Mouse (Mus musculus): Measurements from ENCODE around the gene Sgcb. TPM values are rescaled to one million over a fixed set of nuclear protein-coding genes. Genes with fewer than 3 reads are reported as not detected.

Sgcb gene
- polyA plus RNA-seq (2017; shearing (Covaris generic)): 7.3 TPM

DNA sequence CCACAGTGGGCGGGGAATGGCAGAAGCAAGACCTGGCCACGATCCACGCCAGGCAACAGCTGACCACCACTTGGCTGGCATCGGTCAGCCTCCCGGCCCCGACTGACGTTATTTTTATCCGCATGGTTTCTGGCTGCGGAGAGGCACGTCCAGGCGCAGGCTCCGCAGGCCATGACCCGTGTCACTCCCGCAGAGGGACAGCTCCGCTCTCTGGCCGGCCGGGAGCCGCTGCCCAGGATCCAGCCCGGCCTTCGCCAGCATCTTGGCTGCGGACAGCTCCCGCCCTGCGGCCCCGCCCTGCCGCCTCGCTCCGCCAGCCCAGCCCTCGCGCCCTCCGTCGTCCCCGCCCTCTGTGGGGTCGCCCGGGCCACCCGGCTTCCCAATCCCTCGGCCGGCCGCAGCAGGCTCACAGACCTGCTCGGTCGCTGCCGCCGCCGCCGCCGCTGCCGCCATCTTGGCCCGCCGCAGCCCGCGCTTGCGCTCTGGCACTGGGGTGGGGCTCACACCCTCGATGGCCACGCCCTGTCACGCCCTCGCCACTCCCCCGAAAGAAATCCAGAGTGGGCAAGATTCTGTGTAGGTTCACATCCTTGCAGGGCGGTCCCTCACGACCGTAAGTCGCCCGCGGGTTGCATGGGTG is at the start of gene Sgcb:
Gene Sgcb, minus strand, starts transcription at position 530 of the 640 bp plus-strand sequence.

DNA sequence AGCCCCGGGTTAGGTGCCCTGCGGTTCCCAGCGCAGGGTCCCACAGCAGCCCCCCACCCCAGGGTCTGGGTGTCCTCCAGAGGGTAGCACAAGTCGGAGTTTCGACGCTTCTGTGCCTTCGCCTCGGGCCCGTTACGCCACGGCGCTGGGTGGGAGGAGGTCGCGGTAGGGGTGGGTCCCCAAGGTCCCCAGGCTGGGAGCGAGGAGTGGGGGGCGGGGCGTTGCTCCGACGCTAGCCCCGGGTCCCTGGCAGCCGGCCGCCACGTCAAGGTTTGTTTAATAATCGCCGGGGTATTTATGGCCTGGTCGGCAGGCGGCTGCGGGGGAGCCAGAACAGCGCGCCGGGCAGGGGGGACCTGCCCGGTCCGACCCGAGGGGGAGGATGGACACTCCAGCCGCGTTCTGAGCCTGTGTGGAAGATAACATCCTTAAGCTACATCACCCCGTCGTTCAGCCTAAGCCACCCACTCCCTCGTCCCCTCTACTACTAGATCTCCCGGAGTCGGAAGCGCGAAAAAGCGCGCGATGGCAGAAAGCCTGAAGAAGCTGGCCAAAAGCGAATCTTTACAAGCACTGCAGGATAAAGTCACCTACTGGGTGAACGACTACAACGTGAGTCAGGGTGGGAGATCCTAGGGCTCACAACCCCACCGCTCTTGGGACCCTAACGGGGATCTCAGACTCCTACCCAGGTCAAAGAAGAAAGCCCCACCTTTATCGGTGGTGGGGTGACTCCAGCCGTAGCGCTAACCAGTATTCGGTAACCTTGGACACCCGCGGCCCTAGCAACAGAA is 3.7 kb upstream of the Sgcb start, which contains the start of gene Spata18:
Gene Spata18, plus strand, starts transcription at position 319 of the 794 bp plus-strand sequence.

GRCm38 (mm10) chr5:73632291-73632690 is 15.3 kb downstream of the Sgcb start, which contains the start of gene Lrrc66:
Gene Lrrc66 (minus strand): TSS chr5:73632526.

Other genes starting within 250 kb of the Sgcb start
- gene Cwh43, start 241.7 kb downstream of the Sgcb start, polyA plus RNA-seq (2017; shearing (Covaris generic)): not detected
- 22.4 TPM for gene Dcun1d4, start 166.8 kb downstream of the Sgcb start, polyA plus RNA-seq (2017; shearing (Covaris generic))
- gene Lrrc66, start 15.3 kb downstream of the Sgcb start, polyA plus RNA-seq (2017; shearing (Covaris generic)): not detected
- gene Spata18, start 3.6 kb upstream of the Sgcb start, polyA plus RNA-seq (2017; shearing (Covaris generic)): not detected